Mouse (Mus musculus) cerebellum, adult 2 months (tissue): ENCODE measurements at regions not wholly inside any gene's neighbourhood (a gene's known extent, or its start where the extent isn't known, plus 50 kb on each side); places are given as distances from the start of the nearest gene placed in this dataset.

Source experiments
- CTCF ChIP-seq: fragments of 200-500 bp; IDR thresholded peaks from 2 replicates; pipeline ENCODE4 v1.5.1; 2011; ENCODE audit warnings: low read depth, mild to moderate bottlenecking, control low read depth, low read length, moderate library complexity, borderline replicate concordance; ENCODE audit not compliant: insufficient read depth
- POLR2A ChIP-seq: fragments of 200-500 bp; IDR thresholded peaks from 2 replicates; pipeline ENCODE4 v1.6.1; 2011; ENCODE audit warnings: low read length, control low read depth, borderline replicate concordance; ENCODE audit not compliant: insufficient read depth

- TF ChIP-seq POLR2A: no peak
- TF ChIP-seq CTCF: no peak
Measured at GRCm38 (mm10) chr16:27949811-27950210, 561.1 kb downstream of the Ccdc50 start.
